Mouse (Mus musculus): ENCODE results near the gene Cdsn. TPM values are rescaled to one million over a fixed set of nuclear protein-coding genes. Genes with fewer than 3 reads are reported as not detected.

Cdsn gene
- total RNA-seq, 2 experiments from 2014 or later = 0.27 to 0.28 TPM

DNA sequence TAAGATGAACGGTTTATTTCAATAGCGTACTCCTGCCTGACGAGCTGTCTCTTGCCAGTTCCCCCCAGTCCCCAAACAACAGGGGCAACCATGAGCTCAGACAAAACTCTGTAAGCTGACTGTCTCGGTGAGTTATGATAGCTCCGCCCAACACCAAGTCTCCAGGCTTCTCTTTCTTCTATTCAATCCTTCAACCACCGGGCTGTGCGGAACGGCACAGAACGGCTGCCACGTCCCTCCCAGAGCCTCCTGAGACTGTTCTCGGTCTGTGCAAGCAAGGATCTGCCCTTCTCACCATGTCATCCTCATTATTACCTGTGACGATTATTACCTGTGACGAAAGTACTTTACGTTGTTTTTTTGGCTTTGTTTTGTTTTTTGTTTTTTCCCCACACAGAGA is 18.9 kb downstream of the Cdsn start:
- DNase-seq = no peak

DNA sequence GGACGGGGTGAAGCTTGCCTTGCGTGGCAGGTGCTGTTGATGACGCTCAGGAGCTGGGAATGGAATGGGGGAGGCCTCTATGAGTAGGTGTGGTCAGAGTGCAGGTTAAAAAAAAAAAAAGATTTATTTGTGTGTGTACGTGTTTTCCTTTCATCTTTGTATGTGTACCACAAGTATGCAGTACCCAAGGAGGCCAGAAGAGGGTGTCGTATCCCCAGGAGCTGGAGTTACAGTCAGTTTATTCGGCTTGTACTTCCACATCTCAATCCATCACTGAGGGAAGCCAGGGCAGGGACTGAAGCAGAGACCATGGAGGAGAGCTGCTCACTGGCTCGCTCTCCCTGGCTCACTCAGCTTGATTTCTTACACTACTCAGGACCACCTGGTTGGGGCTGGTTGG is 19.5 kb downstream of the Cdsn start:
- DNase-seq = no peak

DNA sequence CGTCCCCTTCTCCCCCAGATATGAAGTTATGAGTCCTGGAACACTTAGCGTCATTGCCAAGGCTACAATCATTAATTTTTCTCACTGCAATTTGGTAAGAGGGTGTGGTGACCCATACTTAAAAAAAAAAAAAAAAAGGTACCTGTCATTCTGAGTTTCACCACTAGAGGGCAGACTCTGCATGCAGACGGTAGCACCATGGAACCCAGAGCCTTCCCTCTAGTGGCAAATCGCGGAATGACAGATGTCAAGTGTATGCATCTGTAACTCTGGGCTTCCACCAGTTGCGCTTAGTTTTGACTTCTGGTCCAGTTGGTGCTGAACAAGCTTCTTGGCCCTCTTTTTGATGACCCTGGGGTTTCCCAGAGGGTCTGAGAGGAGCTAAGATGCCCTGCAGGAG is 26.3 kb downstream of the Cdsn start:
- peak; percentile 71 to 90 for DNase-seq

DNA sequence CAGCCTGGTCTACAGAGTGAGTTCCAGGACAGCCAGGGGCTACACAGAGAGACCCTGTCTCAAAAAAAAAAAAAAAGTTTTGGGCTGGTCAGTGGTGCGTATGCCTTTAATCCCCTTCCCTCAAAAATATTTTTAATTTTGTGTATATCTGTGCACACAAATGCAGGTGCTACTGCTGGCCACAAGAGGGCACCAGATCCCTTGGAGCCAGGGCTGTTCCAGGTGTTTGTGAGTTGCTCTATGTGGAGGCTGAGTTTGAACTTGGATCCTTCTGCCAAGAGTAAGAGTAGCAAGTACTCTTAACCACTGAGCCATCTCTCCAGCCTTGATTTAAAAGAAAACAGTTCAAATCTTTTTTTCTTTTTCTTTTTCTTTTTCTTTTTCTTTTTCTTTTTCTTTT is 31.0 kb downstream of the Cdsn start:
- no peak for DNase-seq

DNA sequence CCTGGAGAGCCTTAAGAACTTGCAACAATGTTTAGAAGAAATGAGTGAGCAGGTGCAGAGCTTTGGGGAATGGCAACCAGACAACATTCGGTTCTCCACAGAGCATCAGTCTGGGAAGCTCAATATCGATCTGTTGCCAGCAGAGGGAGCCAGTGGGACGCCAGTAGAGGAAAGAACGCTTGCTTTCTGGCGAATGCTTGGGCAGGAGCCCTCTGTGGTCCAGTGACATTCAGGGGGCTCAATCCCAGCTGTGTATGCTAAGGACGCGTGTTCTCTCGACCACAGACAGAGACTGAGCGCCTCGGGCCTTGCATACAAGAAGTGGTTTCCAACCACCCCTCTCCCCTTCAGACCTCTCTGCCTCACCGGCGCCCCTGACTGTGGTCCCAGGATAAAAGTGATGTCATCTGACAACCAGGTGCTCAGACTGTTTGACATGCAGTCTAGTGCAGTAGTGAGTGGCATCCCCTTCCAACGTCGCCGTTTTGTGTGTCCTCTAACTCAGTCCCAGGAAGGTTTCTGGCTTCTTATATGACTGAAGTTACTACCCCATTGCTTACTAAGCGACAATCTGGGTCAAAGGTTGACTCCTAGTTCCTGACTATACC is 32.5 kb downstream of the Cdsn start:
- DNase-seq = peak; percentile 62 to 84

DNA sequence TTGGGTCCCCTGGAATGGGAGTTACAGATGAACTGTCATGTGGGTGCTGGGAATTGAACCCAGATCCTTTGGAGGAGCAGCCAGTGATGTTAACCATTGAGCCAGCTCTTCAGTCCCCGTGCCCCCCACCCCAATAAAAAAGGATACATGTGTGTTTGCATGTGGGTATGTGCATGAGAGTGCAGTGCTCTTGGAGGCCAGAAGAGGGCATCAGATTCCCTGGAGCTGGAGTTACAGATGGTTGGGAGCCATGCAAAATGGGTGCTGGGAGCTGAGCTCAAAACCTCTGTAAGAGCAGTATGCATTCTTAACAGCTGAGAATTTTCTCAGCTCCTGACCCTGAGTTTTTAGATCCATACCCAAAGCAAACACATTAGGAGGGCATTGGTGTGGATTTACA is 35.4 kb downstream of the Cdsn start:
- no peak for DNase-seq

DNA sequence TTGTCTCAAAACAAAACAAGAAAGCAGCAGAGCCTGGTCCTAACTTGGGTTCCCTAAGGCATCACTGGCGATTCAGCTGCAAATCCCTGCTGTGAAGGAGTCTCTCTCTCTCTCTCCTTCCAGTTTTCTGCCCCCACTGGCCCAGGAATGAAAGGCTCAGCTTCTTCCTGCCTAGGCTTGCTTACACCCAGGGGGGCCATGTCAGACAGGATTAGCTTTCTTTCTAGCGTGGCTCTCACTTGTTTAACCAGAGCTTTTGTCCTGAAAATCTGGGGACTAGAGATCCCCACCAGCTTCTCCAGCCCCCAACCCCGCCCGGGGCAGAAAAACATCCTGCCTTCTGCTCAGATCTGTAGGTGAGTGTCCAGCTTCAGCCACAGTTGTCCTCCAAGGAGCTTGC is 36.5 kb downstream of the Cdsn start:
- DNase-seq = no peak

DNA sequence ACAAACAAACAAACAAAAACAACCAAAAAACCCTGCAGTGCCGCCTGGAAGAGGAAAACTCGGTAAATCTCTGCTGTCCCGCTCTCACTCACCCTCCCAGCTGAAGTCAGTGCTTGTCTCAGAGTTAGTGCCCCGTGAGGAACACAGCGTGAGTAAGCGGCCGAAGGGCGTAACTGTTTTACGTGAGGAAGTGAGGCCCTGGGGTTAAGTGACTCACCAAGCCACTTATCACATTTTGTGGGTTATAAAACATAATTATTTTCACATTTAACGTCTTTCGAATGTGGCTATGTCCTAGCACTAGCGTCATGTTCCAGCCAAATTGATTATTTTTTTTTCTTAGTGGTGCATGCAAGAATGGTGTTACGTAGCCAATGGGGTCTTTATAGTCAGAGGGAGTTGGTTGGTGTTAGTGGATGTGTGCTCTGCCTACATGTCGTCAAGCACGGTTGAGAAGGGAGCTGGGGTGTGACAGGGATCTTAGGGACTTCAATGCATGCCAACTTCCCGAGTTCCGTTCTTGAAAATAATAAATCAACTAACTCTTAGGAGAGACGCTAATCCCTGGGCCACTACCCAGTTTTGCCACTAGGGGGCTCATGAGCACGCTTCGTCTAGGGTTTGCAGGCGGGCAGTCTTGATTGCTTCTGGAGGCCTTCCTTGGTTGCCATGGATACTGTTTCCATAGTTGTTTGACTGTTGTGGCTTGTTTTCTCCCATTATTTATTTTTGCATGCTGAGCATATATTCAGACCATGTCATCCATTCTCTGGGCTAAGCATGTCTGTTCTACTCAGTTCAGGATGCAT is 38.7 kb downstream of the Cdsn start:
- peak; percentile 54 to 85 for DNase-seq

DNA sequence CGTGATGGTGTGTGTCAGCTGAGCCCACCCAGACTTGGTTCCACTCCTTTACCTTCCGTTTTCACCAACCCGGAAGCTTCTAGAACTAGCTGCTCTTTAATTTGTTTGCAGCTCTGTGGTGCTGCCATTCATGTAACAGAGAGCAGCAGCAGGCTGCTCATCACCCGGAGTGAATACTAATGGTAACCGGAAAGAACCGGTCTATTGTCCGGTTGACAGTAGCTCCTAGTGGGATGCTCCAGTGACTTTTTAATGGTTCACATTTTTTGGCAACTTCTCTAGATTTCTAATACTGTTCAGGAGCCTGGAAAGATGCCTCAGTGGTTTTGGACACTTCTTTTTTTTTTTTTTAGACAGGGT is 39.3 kb downstream of the Cdsn start:
- no peak for DNase-seq

DNA sequence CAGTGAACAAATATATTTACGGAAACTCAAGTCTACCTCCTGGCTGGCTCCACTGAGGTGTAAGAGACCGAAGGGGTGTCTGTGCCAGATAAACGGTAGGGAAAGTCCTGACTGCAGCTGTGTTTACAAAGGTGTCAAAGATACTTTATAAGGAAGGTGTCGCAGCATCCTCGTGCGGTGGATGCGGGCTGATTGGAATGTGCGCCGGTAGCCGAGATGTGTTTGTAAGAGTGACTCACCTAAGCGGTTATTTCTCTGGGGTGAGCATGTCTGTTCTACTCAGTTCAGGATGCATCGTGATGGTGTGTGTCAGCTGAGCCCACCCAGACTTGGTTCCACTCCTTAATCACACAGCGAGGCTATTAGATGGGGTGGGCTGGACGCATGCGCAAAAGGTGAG is 39.8 kb downstream of the Cdsn start:
- DNase-seq = no peak

DNA sequence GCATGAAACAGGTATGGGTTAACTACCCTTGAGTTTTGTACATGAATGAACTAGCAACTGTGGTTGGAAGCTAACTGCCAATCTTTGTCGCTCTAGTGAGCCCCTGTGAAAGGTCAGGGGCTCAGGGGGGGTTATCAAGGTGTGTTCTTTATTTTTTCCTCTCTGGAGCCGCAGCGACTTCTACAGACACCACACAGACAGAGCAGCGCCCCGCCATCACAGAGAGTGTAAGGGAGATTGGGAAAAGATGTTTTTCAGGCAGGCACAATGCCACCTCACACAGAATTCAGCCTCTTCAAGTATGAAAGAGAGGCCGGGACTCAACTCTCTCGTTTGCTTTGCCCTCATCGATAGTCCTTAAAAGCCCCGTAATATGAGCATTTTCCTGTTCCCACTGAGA is 40.2 kb downstream of the Cdsn start:
- DNase-seq = no peak

DNA sequence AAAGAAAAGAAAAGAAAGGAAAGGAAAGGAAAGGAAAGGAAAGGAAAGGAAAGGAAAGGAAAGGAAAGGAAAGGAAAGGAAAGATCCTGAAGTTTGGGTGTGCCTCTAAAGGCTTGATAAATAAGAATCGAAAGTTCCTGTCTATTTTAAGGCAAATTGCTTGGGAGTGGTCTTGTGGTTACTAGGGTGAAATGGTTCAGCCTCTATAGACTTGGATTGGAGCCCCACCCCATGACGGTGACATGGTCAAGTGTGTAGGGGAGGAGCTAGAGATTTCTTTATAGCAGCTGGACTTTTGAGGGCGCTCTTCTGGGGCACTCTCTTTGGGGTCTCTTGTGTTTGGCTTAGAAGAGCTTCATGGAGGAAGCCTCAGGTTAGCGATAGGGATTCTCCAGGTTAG is 41.9 kb downstream of the Cdsn start:
- DNase-seq = no peak

DNA sequence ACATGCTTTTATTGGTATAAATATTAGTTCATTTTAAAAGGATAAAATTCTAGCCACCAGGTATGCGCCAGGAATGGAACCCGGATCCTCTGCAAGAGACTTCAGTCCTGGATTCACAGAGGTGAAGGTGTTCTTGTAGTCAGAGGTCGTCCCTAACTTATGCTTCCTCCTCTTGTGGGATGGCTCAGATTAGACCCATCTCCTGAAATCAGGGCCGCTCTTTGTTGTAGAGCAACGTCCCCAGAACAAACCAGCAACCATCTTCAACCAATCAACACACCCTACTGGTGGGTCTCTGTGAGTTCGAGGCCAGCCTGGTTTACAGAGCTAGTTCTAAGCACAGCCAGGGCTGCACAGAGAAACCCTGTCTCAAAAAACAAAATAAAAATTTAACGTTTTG is 42.5 kb downstream of the Cdsn start:
- no peak for DNase-seq

DNA sequence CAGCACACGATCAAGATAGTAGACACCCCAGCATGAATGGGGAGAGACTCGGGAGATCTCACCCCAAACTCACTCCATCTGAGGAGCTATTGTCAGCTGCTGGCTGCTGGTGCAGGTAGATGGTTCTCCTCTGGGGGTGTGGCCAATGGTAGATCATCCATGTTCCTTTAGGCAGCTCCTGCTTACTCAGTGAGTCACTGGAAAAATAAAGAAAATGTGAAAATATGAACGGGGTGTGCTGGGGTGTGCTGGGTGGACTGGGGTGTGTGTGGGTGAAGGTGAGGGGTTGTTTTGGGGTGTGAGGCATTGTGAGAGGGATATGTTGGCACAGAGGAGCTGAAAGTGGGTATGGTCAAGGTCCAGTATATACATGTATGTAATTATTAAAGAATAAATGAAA is 45.5 kb downstream of the Cdsn start:
- no peak for DNase-seq

DNA sequence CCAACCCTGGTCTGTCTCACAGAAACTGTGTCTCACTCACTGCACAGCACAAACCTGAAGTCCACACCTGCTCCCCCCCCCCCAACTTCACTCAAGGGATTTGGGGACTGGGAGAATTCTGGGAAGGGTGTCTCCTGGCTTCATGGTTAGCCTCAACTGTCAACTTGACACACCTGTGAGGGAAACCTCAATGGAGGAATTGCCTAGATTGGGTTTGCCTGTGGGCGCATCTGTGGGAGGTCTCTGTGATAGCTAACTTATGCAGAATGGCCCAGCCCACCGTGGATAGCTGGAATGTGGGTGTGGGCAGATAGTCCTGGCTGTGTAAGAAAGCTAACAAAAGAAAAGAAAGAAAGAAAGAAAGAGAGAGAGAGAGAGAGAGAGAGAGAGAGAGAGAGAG is 49.3 kb downstream of the Cdsn start, which contains the start of gene Sfta2:
Gene Sfta2 (plus strand): TSS at position 301 of the 400 bp plus-strand sequence.
- no peak for DNase-seq

DNA sequence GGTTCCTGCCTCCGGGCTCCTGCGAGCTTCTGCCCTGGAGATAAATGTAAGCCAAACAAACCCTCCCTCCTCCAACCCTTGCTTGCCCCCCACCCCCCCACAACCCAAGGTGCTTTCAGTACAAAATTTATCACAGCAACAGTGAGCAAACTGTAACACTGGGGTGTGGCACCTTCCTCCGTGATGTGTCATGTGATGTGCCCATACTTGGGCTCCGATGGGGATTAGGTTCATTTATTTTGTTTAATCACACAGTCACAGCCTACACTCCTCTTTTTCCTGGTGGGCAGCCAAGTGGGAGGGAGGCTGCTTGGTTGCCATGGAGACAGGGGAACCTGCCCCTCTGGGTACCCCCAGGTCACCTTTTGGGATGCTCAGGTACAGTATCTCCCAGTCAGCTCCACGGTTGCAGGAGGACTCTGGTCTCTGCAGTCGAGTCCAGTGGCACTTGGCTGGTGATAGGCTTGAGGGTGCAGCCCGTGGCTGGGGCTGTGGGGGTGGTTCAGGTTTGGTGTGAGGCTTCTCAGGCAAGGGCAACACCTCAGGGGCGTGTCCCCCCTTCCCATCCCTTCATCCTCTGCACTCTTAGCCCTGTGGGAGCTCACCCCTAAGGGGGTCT is 49.9 kb downstream of the Cdsn start:
- DNase-seq = no peak

Other genes starting within 250 kb of the Cdsn start
- 1 to 10 TPM; 2.6 to 3.9 TPM for gene H2-Q1, start 231.7 kb upstream of the Cdsn start, total RNA-seq (2021)
- 1 to 10 TPM; 1.7 TPM for gene H2-Q2, start 209.9 kb upstream of the Cdsn start, total RNA-seq (2021)
- gene H2-Q4, start 172.5 kb upstream of the Cdsn start, total RNA-seq (2021) = 10 to 100 TPM; 18.7 to 54.0 TPM
- 10 to 100 TPM in 1 of 2 experiments, 1 to 10 TPM in 1; 6.8 to 30.2 TPM for gene H2-Q6, start 127.3 kb upstream of the Cdsn start, total RNA-seq (2021)
- 10 to 100 TPM in 1 of 2 experiments, 1 to 10 TPM in 1; 7.4 to 21.5 TPM for gene H2-Q7, start 113.0 kb upstream of the Cdsn start, total RNA-seq (2021)
- 1 to 10 TPM in 1 of 2 experiments, under 1 TPM in 1; 0.62 to 2.2 TPM for gene H2-Q10, start 82.0 kb upstream of the Cdsn start, total RNA-seq (2021)
- not detected for gene Pou5f1, start 46.1 kb upstream of the Cdsn start, total RNA-seq (2021)
- gene Tcf19, start 35.3 kb upstream of the Cdsn start, total RNA-seq (2021) = 1 to 10 TPM; 1.5 to 2.1 TPM
- 1 to 10 TPM; 1.9 to 4.0 TPM for gene Cchcr1, start 35.0 kb upstream of the Cdsn start, total RNA-seq (2021)
- not detected for gene Psors1c2, start 18.9 kb upstream of the Cdsn start, total RNA-seq (2021)
- not detected for gene 2300002M23Rik, start 15.3 kb downstream of the Cdsn start, total RNA-seq (2021)
- not detected for gene Sfta2, start 49.4 kb downstream of the Cdsn start, total RNA-seq (2021)
- gene Gm9573, start 74.5 kb downstream of the Cdsn start, total RNA-seq (2021) = not detected
- not detected for gene Mucl3, start 91.6 kb downstream of the Cdsn start, total RNA-seq (2021)
- 10 to 100 TPM; 27.6 to 28.9 TPM for gene Vars2, start 115.5 kb downstream of the Cdsn start, total RNA-seq (2021)
- gene Gtf2h4, start 121.6 kb downstream of the Cdsn start, total RNA-seq (2021) = 10 to 100 TPM; 21.3 to 23.5 TPM
- gene Ddr1, start 152.5 kb downstream of the Cdsn start, total RNA-seq (2021) = 10 to 100 TPM; 21.7 to 24.0 TPM

All from heart, adult 18-20 months (tissue).